Mouse (Mus musculus) liver, postnatal 0 days (tissue): ENCODE data around the gene Tfb2m. TPM values are rescaled to one million over a fixed set of nuclear protein-coding genes. Genes with fewer than 3 reads are reported as not detected.

Experiments
- ATAC-seq: fragments of 200-750 bp; cut with Nextera tagmentation; 2 replicates; pipeline ENCODE4 v1.8.0; 2017; ENCODE audit warnings: mild to moderate bottlenecking, moderate library complexity
- DNase-seq: peaks from one replicate; pipeline ENCODE4 v3.0.0-alpha.2; 2016
- H3K27ac ChIP-seq: fragments of 300-500 bp; sonication (generic); 2 replicates; pipeline ENCODE4 v1.5.1; 2014; ENCODE audit warnings: antibody characterized with exemption, moderate library complexity, mild to moderate bottlenecking, low read depth
- H3K27me3 ChIP-seq: fragments of 300-500 bp; sonication (generic); 2 replicates; pipeline ENCODE4 v1.6.1; 2014; ENCODE audit warnings: low read length, control low read depth, mixed read lengths; ENCODE audit not compliant: insufficient read depth
- H3K36me3 ChIP-seq: fragments of 300-500 bp; sonication (generic); replicated peaks from 2 replicates; pipeline ENCODE4 v1.6.1; 2014; ENCODE audit warnings: mild to moderate bottlenecking, control low read depth, low read length, moderate library complexity, mixed read lengths; ENCODE audit not compliant: insufficient read depth
- H3K4me1 ChIP-seq: fragments of 300-500 bp; sonication (generic); 2 replicates; pipeline ENCODE4 v1.6.1; 2014; ENCODE audit warnings: antibody characterized with exemption, mild to moderate bottlenecking, control low read depth; ENCODE audit not compliant: insufficient read depth
- H3K4me2 ChIP-seq: fragments of 300-500 bp; sonication (generic); 2 replicates; pipeline ENCODE4 v1.6.1; 2014; ENCODE audit warnings: low read depth, mild to moderate bottlenecking, low read length, moderate library complexity, mixed read lengths
- H3K4me3 ChIP-seq: fragments of 300-500 bp; sonication (generic); 2 replicates; pipeline ENCODE4 v1.5.1; 2014; ENCODE audit warnings: low read depth, low read length
- H3K9ac ChIP-seq: fragments of 300-500 bp; sonication (generic); replicated peaks from 2 replicates; pipeline ENCODE4 v1.6.1; 2014; ENCODE audit warnings: mild to moderate bottlenecking, moderate library complexity
- H3K9me3 ChIP-seq: fragments of 300-500 bp; sonication (generic); 2 replicates; pipeline ENCODE4 v1.6.1; 2016; ENCODE audit warnings: mild to moderate bottlenecking, control low read depth, low read length, mixed read lengths
- CTCF ChIP-seq: sonication (generic); IDR thresholded peaks from 2 replicates; pipeline ENCODE4 v1.5.1; 2016; ENCODE audit warnings: antibody characterized with exemption, low read depth
- EP300 ChIP-seq: IDR thresholded peaks from 2 replicates; pipeline ENCODE4 v1.6.1; 2016; ENCODE audit warnings: antibody characterized with exemption, low read depth, mild to moderate bottlenecking
- WGBS: fragments of 180-500 bp; shearing (Covaris S2); extraction: QIAGEN DNeasy Blood & Tissue Kit; methylation state at CpG from one replicate; pipeline ENCODE4 v1.1.7; 2014; ENCODE audit not compliant: insufficient replicate concordance; 5-methylcytosine and 5-hydroxymethylcytosine counted together
- polyA plus RNA-seq: library from polyadenylated mRNA; unstranded; fragments of >200 nt; fragmentation: Nextera tagmentation; extraction: Ambion mirVana; gene quantifications from 2 replicates; pipeline ENCODE4 v1.2.1, GENCODE M21; 2015

Tfb2m gene
- polyA plus RNA-seq, 1 experiment from 2014 or later: 16.3 TPM

GRCm38 (mm10) chr1:179552751-179553150, 6.7 kb upstream of the Tfb2m start:
- H3K4me1 ChIP-seq: peaks cover 45% of the 10 kb centered on the region
- DNase-seq (peak; percentile 33), ATAC-seq (0 out of 2 replicates have a peak, but pooled peaks have one; percentile 22)
- no peaks in the 10 kb centered on the region for H3K9me3 ChIP-seq
- 58% methylated on average over 7 of the region's 7 CpGs for WGBS
- no peak overlapping the region for H3K9ac ChIP-seq
- H3K27ac ChIP-seq: peak overlapping the region; percentile 73
- no peak for TF ChIP-seq EP300
- no peak for TF ChIP-seq CTCF
- H3K36me3 ChIP-seq: peaks cover 2% of the 10 kb centered on the region; the same call in 1 of the 2 replicates
- H3K4me3 ChIP-seq: no peak overlapping the region
- no peaks in the 10 kb centered on the region for H3K27me3 ChIP-seq
- no peak overlapping the region for H3K4me2 ChIP-seq

GRCm38 (mm10) chr1:179551921-179552320, 5.9 kb upstream of the Tfb2m start:
- Histone ChIP-seq H3K4me2 (peak overlapping the region; percentile 47), H3K27me3 (no peaks in the 10 kb centered on the region), H3K27ac (peak overlapping the region; percentile 73), H3K36me3 (peaks cover 2% of the 10 kb centered on the region; the same call in 1 of the 2 replicates), H3K4me3 (no peak overlapping the region), H3K9me3 (no peaks in the 10 kb centered on the region), H3K4me1 (peaks cover 45% of the 10 kb centered on the region), H3K9ac (0 out of 2 replicates have a peak overlapping the region, but pooled peaks have one; percentile 11)
- TF ChIP-seq CTCF: no peak
- no peak for TF ChIP-seq EP300
- WGBS: 61% methylated on average over 4 of the region's 4 CpGs
- DNase-seq (no peak), ATAC-seq (no peak)

- no peaks in the 10 kb centered on the region for H3K9me3 ChIP-seq
- peak overlapping the region; percentile 47 for H3K4me2 ChIP-seq
- H3K36me3 ChIP-seq: peaks cover 2% of the 10 kb centered on the region; the same call in 1 of the 2 replicates
- H3K27me3 ChIP-seq: no peaks in the 10 kb centered on the region
- DNase-seq (no peak), ATAC-seq (peak; percentile 48)
- H3K4me1 ChIP-seq: peaks cover 45% of the 10 kb centered on the region
- no peak overlapping the region for H3K9ac ChIP-seq
- no peak overlapping the region for H3K4me3 ChIP-seq
- TF ChIP-seq EP300 (peak; percentile 96), CTCF (no peak)
- 39% methylated on average over 3 of the region's 3 CpGs for WGBS
- H3K27ac ChIP-seq: peak overlapping the region; percentile 73; the same call in 1 of the 2 replicates
These were observed 5.3 kb upstream of the Tfb2m start for GRCm38 (mm10) chr1:179551336-179551735.

- H3K4me2 ChIP-seq: no peak overlapping the region
- no peak for DNase-seq
- H3K9me3 ChIP-seq: no peaks in the 10 kb centered on the region
- no peak overlapping the region for H3K4me3 ChIP-seq
- 78% methylated on average over 5 of the region's 5 CpGs for WGBS
- no peak overlapping the region for H3K9ac ChIP-seq
- H3K27me3 ChIP-seq: no peaks in the 10 kb centered on the region
- peaks cover 52% of the 10 kb centered on the region for H3K4me1 ChIP-seq
- ATAC-seq: no peak
- 0 out of 2 replicates have a peak overlapping the region, but pooled peaks have one; percentile 36 for H3K27ac ChIP-seq
- H3K36me3 ChIP-seq: peaks cover 2% of the 10 kb centered on the region; the same call in 1 of the 2 replicates
- no peak for TF ChIP-seq EP300
- TF ChIP-seq CTCF: no peak
These were observed 3.1 kb upstream of the Tfb2m start for GRCm38 (mm10) chr1:179548996-179549752.

- H3K4me1 ChIP-seq: peaks cover 42% of the 10 kb centered on the region
- no peaks in the 10 kb centered on the region for H3K9me3 ChIP-seq
- peaks cover 3% of the 10 kb centered on the region for H3K36me3 ChIP-seq
- 81% methylated on average over 11 of the region's 11 CpGs for WGBS
- 0 out of 2 replicates have a peak overlapping the region, but pooled peaks have one; percentile 95 for H3K4me3 ChIP-seq
- H3K4me2 ChIP-seq: peak overlapping the region; percentile 81
- no peak overlapping the region for H3K9ac ChIP-seq
- no peaks in the 10 kb centered on the region for H3K27me3 ChIP-seq
- TF ChIP-seq EP300 (no peak), CTCF (no peak)
- no peak overlapping the region for H3K27ac ChIP-seq
- ATAC-seq (no peak), DNase-seq (no peak)
These were observed 2.2 kb upstream of the Tfb2m start for GRCm38 (mm10) chr1:179548220-179548619.

- DNase-seq (no peak), ATAC-seq (no peak)
- TF ChIP-seq CTCF: no peak
- TF ChIP-seq EP300: no peak
- Histone ChIP-seq H3K4me3 (peak overlapping the region; percentile 95), H3K9ac (peak overlapping the region; percentile 81), H3K36me3 (peaks cover 5% of the 10 kb centered on the region), H3K4me1 (peaks cover 36% of the 10 kb centered on the region), H3K9me3 (no peaks in the 10 kb centered on the region), H3K4me2 (peak overlapping the region; percentile 81), H3K27me3 (no peaks in the 10 kb centered on the region), H3K27ac (peak overlapping the region; percentile 92)
- 17% methylated on average over 5 of the region's 5 CpGs for WGBS
These were observed 1.1 kb upstream of the Tfb2m start for GRCm38 (mm10) chr1:179547176-179547575.
